Mouse (Mus musculus): ENCODE measurements around the gene B4galt5. TPM values are rescaled to one million over a fixed set of nuclear protein-coding genes. Genes with fewer than 3 reads are reported as not detected.

Gene B4galt5
- polyA plus RNA-seq, 1 experiment from 2014 or later, result 31.5 TPM

GRCm38 (mm10) chr2:167272706-167273105 is 76.3 kb downstream of the B4galt5 start:
- Histone ChIP-seq H3K4me1 (ENCODE audit: control insufficient read depth, insufficient read depth, low read length) (no peaks in the 10 kb centered on the region), H3K9ac (replicated peaks; ENCODE audit: low read depth, low read length) (no peak overlapping the region), H3K9me3 (ENCODE audit: control insufficient read depth, low read length) (no peaks in the 10 kb centered on the region), H3K27me3 (ENCODE audit: control insufficient read depth, insufficient read depth, low read length) (no peaks in the 10 kb centered on the region), H3K27ac (ENCODE audit: low read depth, low read length) (no peak overlapping the region), H3K4me3 (ENCODE audit: low read depth, low read length) (no peak overlapping the region), H3K4me2 (ENCODE audit: low read depth, low read length) (no peak overlapping the region), H3K36me3 (ENCODE audit: control insufficient read depth, insufficient read depth, low read length) (no peaks in the 10 kb centered on the region)
- 94% methylated on average over 3 of the region's 3 CpGs for WGBS
- no peak for ATAC-seq (ENCODE audit: low read depth)

- no peaks in the 10 kb centered on the region for H3K36me3 ChIP-seq (ENCODE audit: control insufficient read depth, insufficient read depth, low read length)
- H3K9me3 ChIP-seq (ENCODE audit: control insufficient read depth, low read length), result no peaks in the 10 kb centered on the region
- no peak overlapping the region for H3K4me2 ChIP-seq (ENCODE audit: low read depth, low read length)
- no peak overlapping the region for H3K9ac ChIP-seq (replicated peaks; ENCODE audit: low read depth, low read length)
- no peaks in the 10 kb centered on the region for H3K4me1 ChIP-seq (ENCODE audit: control insufficient read depth, insufficient read depth, low read length)
- WGBS, result 86% methylated on average over 9 of the region's 9 CpGs
- no peak for ATAC-seq (ENCODE audit: low read depth)
- H3K27ac ChIP-seq (ENCODE audit: low read depth, low read length), result no peak overlapping the region
- H3K27me3 ChIP-seq (ENCODE audit: control insufficient read depth, insufficient read depth, low read length), result no peaks in the 10 kb centered on the region
- H3K4me3 ChIP-seq (ENCODE audit: low read depth, low read length), result no peak overlapping the region
Observed at GRCm38 (mm10) chr2:167271121-167271521, 77.9 kb downstream of the B4galt5 start.

- H3K4me2 ChIP-seq (ENCODE audit: low read depth, low read length), result no peak overlapping the region
- H3K4me1 ChIP-seq (ENCODE audit: control insufficient read depth, insufficient read depth, low read length), result no peaks in the 10 kb centered on the region
- no peak overlapping the region for H3K4me3 ChIP-seq (ENCODE audit: low read depth, low read length)
- H3K9me3 ChIP-seq (ENCODE audit: control insufficient read depth, low read length), result no peaks in the 10 kb centered on the region
- H3K27me3 ChIP-seq (ENCODE audit: control insufficient read depth, insufficient read depth, low read length), result no peaks in the 10 kb centered on the region
- H3K36me3 ChIP-seq (ENCODE audit: control insufficient read depth, insufficient read depth, low read length), result no peaks in the 10 kb centered on the region
- H3K9ac ChIP-seq (replicated peaks; ENCODE audit: low read depth, low read length), result no peak overlapping the region
- no peak for ATAC-seq (ENCODE audit: low read depth)
- 86% methylated on average over 3 of the region's 3 CpGs for WGBS
- H3K27ac ChIP-seq (ENCODE audit: low read depth, low read length), result no peak overlapping the region
Observed at GRCm38 (mm10) chr2:167270496-167270895, 78.5 kb downstream of the B4galt5 start.

- Histone ChIP-seq H3K27ac (ENCODE audit: low read depth, low read length) (no peak overlapping the region), H3K36me3 (ENCODE audit: control insufficient read depth, insufficient read depth, low read length) (no peaks in the 10 kb centered on the region), H3K4me2 (ENCODE audit: low read depth, low read length) (no peak overlapping the region), H3K4me1 (ENCODE audit: control insufficient read depth, insufficient read depth, low read length) (no peaks in the 10 kb centered on the region), H3K9me3 (ENCODE audit: control insufficient read depth, low read length) (no peaks in the 10 kb centered on the region), H3K27me3 (ENCODE audit: control insufficient read depth, insufficient read depth, low read length) (no peaks in the 10 kb centered on the region), H3K9ac (replicated peaks; ENCODE audit: low read depth, low read length) (no peak overlapping the region), H3K4me3 (ENCODE audit: low read depth, low read length) (no peak overlapping the region)
- 97% methylated on average over 1 of the region's 1 CpGs for WGBS
- ATAC-seq (ENCODE audit: low read depth), result no peak
Observed at GRCm38 (mm10) chr2:167268721-167269120, 80.3 kb downstream of the B4galt5 start.

GRCm38 (mm10) chr2:167268411-167268690 is 80.6 kb downstream of the B4galt5 start:
- no peak for ATAC-seq (ENCODE audit: low read depth)
- Histone ChIP-seq H3K9ac (replicated peaks; ENCODE audit: low read depth, low read length) (no peak overlapping the region), H3K4me2 (ENCODE audit: low read depth, low read length) (no peak overlapping the region), H3K4me1 (ENCODE audit: control insufficient read depth, insufficient read depth, low read length) (no peaks in the 10 kb centered on the region), H3K36me3 (ENCODE audit: control insufficient read depth, insufficient read depth, low read length) (no peaks in the 10 kb centered on the region), H3K27me3 (ENCODE audit: control insufficient read depth, insufficient read depth, low read length) (no peaks in the 10 kb centered on the region), H3K4me3 (ENCODE audit: low read depth, low read length) (no peak overlapping the region), H3K27ac (ENCODE audit: low read depth, low read length) (no peak overlapping the region), H3K9me3 (ENCODE audit: control insufficient read depth, low read length) (no peaks in the 10 kb centered on the region)
- 89% methylated on average over 8 of the region's 8 CpGs for WGBS

- no peak overlapping the region for H3K9ac ChIP-seq (replicated peaks; ENCODE audit: low read depth, low read length)
- no peak for ATAC-seq (ENCODE audit: low read depth)
- H3K4me2 ChIP-seq (ENCODE audit: low read depth, low read length), result no peak overlapping the region
- no peaks in the 10 kb centered on the region for H3K4me1 ChIP-seq (ENCODE audit: control insufficient read depth, insufficient read depth, low read length)
- H3K4me3 ChIP-seq (ENCODE audit: low read depth, low read length), result no peak overlapping the region
- WGBS, result 81% methylated on average over 14 of the region's 14 CpGs
- H3K27me3 ChIP-seq (ENCODE audit: control insufficient read depth, insufficient read depth, low read length), result no peaks in the 10 kb centered on the region
- H3K27ac ChIP-seq (ENCODE audit: low read depth, low read length), result no peak overlapping the region
- no peaks in the 10 kb centered on the region for H3K36me3 ChIP-seq (ENCODE audit: control insufficient read depth, insufficient read depth, low read length)
- H3K9me3 ChIP-seq (ENCODE audit: control insufficient read depth, low read length), result no peaks in the 10 kb centered on the region
Observed at GRCm38 (mm10) chr2:167267531-167268410, 81.2 kb downstream of the B4galt5 start.

GRCm38 (mm10) chr2:167266231-167266630 is 82.8 kb downstream of the B4galt5 start:
- H3K27me3 ChIP-seq (ENCODE audit: control insufficient read depth, insufficient read depth, low read length), result no peaks in the 10 kb centered on the region

GRCm38 (mm10) chr2:167265806-167266205 is 83.2 kb downstream of the B4galt5 start:
- no peak for ATAC-seq (ENCODE audit: low read depth)

More at GRCm38 (mm10) chr2:167266231-167266630, 82.8 kb downstream of the B4galt5 start:
- Histone ChIP-seq H3K36me3 (ENCODE audit: control insufficient read depth, insufficient read depth, low read length) (no peaks in the 10 kb centered on the region), H3K9ac (replicated peaks; ENCODE audit: low read depth, low read length) (no peak overlapping the region), H3K4me3 (ENCODE audit: low read depth, low read length) (no peak overlapping the region), H3K27ac (ENCODE audit: low read depth, low read length) (no peak overlapping the region), H3K4me1 (ENCODE audit: control insufficient read depth, insufficient read depth, low read length) (no peaks in the 10 kb centered on the region), H3K4me2 (ENCODE audit: low read depth, low read length) (no peak overlapping the region), H3K9me3 (ENCODE audit: control insufficient read depth, low read length) (no peaks in the 10 kb centered on the region)
- no peak for ATAC-seq (ENCODE audit: low read depth)
- WGBS, result 91% methylated on average over 10 of the region's 10 CpGs

GRCm38 (mm10) chr2:167265021-167265420 is 84.0 kb downstream of the B4galt5 start:
- Histone ChIP-seq H3K9ac (replicated peaks; ENCODE audit: low read depth, low read length) (no peak overlapping the region), H3K4me3 (ENCODE audit: low read depth, low read length) (no peak overlapping the region), H3K4me2 (ENCODE audit: low read depth, low read length) (no peak overlapping the region), H3K4me1 (ENCODE audit: control insufficient read depth, insufficient read depth, low read length) (no peaks in the 10 kb centered on the region), H3K9me3 (ENCODE audit: control insufficient read depth, low read length) (no peaks in the 10 kb centered on the region), H3K36me3 (ENCODE audit: control insufficient read depth, insufficient read depth, low read length) (no peaks in the 10 kb centered on the region), H3K27me3 (ENCODE audit: control insufficient read depth, insufficient read depth, low read length) (no peaks in the 10 kb centered on the region), H3K27ac (ENCODE audit: low read depth, low read length) (no peak overlapping the region)
- ATAC-seq (ENCODE audit: low read depth), result no peak
- WGBS, result 76% methylated on average over 2 of the region's 2 CpGs

More at GRCm38 (mm10) chr2:167265806-167266205, 83.2 kb downstream of the B4galt5 start:
- Histone ChIP-seq H3K27ac (ENCODE audit: low read depth, low read length) (no peak overlapping the region), H3K4me1 (ENCODE audit: control insufficient read depth, insufficient read depth, low read length) (no peaks in the 10 kb centered on the region), H3K36me3 (ENCODE audit: control insufficient read depth, insufficient read depth, low read length) (no peaks in the 10 kb centered on the region), H3K9me3 (ENCODE audit: control insufficient read depth, low read length) (no peaks in the 10 kb centered on the region), H3K27me3 (ENCODE audit: control insufficient read depth, insufficient read depth, low read length) (no peaks in the 10 kb centered on the region), H3K4me3 (ENCODE audit: low read depth, low read length) (no peak overlapping the region), H3K4me2 (ENCODE audit: low read depth, low read length) (no peak overlapping the region), H3K9ac (replicated peaks; ENCODE audit: low read depth, low read length) (no peak overlapping the region)
- 56% methylated on average over 4 of the region's 5 CpGs for WGBS
